Mouse (Mus musculus) activated CD4-positive, CD25-positive, alpha-beta regulatory T cell, adult 4 months (primary cell): ENCODE results near the gene March6. TPM values are rescaled to one million over a fixed set of nuclear protein-coding genes. Genes with fewer than 3 reads are reported as not detected.
A peak's percentile ranks its signal among the peaks of the same experiment; 100 is the strongest.

Experiments used
- ATAC-seq: one replicate; pipeline ENCODE4 v1.8.0; 2017
- polyA plus RNA-seq, 2 experiments: library from polyadenylated mRNA; unstranded; fragments of 100-300 nt; shearing (Covaris generic); gene quantifications; one replicate each; pipeline ENCODE4 v1.2.1; 2017

The March6 gene
- polyA plus RNA-seq, 2 experiments from 2014 or later = 21.1 to 21.5 TPM

- peak; percentile 82 for ATAC-seq
Measured at GRCm38 (mm10) chr15:31453098-31453916, 77.5 kb downstream of the March6 start, which contains the start of gene Ropn1l. TSS of gene Ropn1l (minus strand) at chr15:31453737.

DNA sequence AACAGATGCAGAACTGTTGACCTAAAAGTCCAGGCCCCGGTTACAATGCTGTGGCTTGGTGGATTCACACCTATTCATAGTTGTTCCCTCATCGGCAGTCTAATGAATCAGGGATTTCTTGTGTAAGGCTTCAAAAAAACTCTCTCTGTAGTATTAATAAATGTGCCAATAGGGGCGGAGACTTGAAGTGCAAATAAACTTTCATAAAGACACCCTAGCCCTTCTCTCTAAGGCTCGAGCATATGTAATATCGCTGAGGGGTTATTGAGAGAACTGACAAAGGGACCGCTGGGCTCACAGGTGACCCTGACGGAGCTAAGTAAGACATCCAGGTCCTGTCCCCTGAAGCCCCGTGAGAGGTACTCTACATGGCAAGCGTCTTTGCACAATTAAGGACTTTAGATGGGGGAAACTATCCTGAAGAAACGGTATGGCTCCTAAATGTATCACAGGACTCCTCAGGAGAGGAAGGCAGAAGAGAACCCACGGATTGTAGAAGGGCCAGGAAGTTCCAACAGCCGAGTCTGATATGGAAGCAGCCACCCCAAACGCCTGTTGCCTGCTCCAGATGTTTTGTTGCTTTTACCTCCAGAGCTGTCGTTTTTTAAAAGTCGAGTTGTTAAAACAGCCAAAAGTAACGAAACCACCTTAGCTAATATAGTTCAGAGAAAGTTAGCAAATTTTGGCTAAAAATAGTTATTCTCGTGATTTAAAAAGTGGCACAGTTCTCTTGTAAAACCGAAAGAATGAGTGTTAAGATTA is 78.3 kb downstream of the March6 start:
- no peak for ATAC-seq

GRCm38 (mm10) chr15:31449772-31450171 is 81.1 kb downstream of the March6 start:
- ATAC-seq = no peak

- no peak for ATAC-seq
Measured at GRCm38 (mm10) chr15:31447121-31447520, 83.7 kb downstream of the March6 start.

- no peak for ATAC-seq
Measured at GRCm38 (mm10) chr15:31442698-31443097, 88.2 kb downstream of the March6 start.

DNA sequence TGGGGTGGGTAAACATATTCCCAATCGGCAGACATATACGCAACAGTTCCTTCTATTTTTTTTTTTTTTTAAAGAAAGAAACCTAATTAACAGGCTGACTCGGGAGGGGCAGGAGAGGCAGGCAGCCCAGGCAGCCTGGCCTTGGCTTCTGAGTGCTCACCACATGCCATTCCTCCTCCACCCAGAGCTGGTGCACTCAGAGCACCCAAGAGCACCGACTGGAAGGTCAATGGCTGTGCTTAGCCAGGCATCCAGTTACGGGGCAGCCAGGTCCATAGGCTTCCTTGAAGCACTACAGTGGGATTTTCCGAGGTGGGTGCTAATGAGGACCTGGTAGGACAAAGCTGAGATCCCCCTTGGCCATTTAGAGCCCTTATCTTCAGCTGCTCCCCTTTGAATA is 88.9 kb downstream of the March6 start:
- ATAC-seq = no peak

GRCm38 (mm10) chr15:31436811-31437210 is 94.0 kb downstream of the March6 start:
- ATAC-seq = no peak

DNA sequence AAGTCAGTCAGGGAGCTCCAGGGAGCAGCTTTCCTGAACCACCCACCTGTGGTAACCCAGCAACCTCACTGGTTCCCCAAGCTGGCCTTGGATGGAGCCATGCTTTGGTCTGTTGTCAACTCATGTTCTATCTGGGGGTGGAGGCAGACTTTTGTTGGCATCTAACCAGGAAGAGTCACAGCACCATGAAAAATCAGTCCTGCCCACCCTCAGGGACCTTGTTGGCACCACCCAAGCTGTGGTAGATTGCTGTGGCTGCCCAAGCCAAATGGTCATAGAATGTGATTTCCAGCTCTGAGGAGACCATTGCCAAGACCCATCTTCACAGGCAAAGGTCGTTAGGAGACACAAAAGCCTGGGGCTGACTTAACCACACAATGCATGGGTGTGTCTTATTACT is 94.8 kb downstream of the March6 start:
- ATAC-seq = no peak

DNA sequence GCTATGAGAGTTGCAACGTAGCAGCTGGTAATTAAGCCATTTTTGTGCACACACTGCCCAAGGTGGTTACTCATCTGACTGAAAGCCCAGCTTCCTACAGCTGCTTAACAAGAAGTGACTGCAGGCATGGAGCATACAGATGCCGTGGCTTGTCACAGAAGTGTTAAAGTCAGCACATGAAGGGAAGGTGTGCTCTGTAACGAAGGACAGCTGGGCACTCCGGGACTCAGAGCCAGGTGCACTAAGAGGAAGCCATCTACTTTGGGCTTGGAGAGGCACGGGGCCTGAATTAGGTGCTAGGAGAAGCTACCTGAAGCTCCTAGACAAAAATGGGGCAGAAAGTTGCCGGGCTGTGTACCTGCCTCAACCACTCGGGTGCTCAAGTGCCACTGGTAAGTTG is 97.1 kb downstream of the March6 start:
- ATAC-seq = no peak

- ATAC-seq = no peak
Measured at GRCm38 (mm10) chr15:31431847-31432246, 99.0 kb downstream of the March6 start.

DNA sequence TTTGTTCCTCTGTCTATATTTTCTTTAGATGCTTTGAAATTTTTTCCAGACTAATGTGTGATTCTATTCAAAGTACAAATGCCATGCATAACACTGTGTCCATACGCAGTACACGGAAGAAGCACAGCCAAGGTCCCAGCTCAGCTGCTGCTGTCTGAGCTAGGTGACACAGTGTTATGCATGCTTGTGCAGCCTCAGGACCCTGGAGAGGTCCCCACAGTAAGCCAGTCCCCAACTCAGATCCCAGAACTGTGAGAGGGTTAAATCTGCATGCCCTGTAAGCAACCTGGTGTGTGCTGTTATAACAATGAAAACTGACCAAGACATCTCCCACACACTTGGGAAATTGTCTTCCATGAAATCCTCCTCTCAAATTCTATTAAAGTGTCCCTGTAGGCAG is 100.8 kb downstream of the March6 start:
- ATAC-seq = no peak

GRCm38 (mm10) chr15:31429429-31429828 is 101.4 kb downstream of the March6 start:
- no peak for ATAC-seq

DNA sequence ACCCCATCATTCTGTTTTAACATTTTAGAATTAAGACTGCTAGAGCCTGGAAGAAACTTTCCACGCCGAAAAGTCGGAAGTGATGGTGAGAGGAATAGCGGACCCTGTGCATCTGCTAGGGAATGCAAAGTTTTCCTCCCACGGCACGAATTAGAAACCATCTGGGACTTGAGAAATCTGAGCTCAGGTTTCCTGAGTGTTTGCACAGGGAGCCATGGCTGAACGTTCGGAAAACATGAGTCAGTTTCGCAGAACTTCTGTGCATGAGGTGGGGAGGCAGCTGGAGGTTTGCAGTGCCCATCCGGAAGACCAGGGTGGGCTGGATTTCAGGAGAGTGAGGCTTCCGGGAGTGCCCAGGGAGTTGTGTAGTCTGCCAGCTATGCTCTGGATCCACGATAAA is 102.3 kb downstream of the March6 start:
- ATAC-seq = no peak

DNA sequence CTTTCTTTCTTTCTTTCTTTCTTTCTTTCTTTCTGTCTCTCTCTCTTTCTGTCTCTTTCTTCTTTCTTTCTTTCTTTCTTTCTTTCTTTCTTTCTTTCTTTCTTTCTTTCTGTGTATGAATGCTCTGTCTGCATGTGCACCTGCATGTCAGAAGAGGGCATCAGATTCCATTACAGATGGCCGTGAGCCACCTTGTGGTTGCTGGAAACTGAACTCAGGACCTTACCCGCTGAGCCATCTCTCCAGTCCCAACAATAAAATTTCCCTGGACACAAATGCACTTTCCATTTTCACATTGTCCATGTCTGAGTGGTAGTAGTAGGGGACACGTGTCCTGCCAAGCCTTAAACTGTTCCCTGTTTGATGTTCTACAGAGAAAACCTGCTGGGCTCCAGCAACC is 103.5 kb downstream of the March6 start:
- ATAC-seq = no peak

- ATAC-seq = no peak
Measured at GRCm38 (mm10) chr15:31426066-31426706, 104.7 kb downstream of the March6 start.

DNA sequence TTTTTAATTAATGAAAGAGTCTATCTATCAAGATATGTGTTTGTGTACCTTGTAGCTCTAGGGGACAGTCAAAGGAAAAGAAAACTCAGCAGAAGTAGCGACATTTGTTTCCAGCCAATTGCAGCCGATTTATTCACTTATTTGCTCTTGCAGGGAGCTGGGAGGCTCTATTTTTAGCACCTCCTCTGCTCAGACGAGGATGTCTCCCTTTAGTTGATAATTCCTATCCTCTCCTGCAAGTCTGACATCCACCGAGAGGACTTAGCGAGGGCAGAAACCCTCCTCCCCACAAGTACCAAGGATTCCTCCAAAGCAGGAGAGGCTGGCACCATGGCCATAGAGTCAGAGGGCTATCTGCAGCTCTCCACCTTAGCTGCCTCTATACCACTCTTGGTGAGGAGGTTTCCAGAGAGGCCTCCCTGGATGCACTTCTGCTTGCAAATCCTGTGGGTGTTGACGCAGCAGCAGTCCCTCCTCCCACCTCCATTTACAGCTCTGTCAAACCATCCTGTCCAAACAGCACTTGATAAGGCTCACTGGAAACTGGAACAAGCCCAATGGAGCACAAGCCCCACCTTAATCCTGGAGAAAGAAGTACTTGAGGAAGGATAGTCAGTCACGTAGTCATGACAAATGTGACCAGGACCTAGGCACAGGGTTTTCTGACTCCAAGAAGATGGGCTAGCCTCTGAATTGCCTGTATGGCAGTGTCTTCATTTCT is 108.0 kb downstream of the March6 start:
- no peak for ATAC-seq

GRCm38 (mm10) chr15:31419037-31419436 is 111.8 kb downstream of the March6 start:
- ATAC-seq = no peak

- peak; percentile 20 for ATAC-seq
Measured at GRCm38 (mm10) chr15:31418686-31419024, 112.2 kb downstream of the March6 start.

GRCm38 (mm10) chr15:31417796-31418685 is 112.8 kb downstream of the March6 start:
- ATAC-seq = peak; percentile 45

DNA sequence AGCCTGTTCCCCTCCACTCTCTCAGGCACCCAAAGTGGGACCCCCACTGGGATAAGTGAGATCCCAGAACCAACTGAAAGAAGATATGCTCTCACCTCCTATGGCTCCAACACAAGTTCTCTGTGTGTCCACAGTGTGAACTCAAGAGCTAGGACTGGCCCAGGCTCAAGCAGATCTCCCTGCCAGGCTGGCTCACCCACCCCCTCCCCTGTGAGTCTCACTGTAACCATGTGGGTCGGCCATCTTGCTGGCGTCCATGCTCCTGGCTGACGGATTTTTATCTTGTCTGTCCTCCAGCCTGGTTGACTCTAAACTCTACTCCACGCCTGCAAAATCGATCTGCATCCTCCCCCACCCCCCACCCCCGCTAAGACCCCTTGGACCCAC is 113.5 kb downstream of the March6 start:
- ATAC-seq = no peak

DNA sequence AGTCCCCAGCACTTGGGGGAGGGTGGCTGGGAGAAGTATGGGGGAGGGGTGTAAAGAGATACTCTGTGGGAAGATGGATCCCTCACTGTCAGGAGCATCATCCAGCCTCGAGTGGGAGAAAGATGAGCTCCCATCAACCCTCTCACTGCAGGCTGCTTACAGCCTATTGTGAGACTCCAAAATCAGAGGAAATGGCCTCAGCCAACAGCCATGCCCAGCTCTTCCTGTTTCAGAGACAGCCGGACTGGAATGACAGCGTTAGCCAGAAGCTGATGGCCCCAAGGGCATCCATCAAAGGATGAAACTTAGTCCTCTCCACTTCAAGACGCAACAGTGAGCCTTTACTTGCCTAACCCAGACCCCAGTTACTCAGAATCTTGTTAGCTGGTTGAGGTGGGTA is 115.7 kb downstream of the March6 start:
- ATAC-seq = no peak
